Mouse (Mus musculus): ENCODE measurements around the gene Eef1g.

- TF ChIP-seq GATA1 (IDR thresholded peaks at IDR 0.05; ENCODE audit: low read length) (no peak), TAL1 (IDR thresholded peaks at IDR 0.05; ENCODE audit: low read length) (no peak)
Measured at GRCm38 (mm10) chr19:8989066-8989566, 22.3 kb downstream of the Eef1g start, which contains the start of gene Ahnak.
